In the genomic region with DNA sequence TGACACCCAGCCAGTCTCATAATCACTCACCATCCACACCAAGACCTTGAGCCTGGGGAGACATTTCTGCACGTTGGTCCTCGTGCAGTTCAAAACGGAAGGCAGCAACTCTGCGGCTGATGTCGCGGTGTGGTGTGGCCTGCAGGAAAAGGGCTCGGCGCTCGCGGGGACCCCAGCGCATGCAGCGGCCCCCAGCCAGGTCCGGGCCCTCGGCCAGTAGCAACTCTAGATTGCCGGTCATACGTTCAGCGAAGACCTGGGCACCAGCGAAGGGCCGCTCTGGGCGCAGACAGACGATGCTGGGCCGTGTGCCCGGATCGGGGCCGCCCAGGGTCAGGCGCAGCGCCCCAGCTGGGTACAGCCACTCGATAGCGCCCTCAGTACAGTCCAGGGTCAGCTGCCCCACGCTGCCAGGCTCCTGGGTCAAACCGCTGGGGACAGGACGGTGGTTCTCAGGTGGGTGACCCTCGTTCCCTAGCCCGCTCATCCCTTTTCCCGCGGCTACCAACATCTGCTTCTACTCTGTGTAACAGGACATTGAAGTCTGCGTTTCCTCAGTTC, we compare ENCODE assay signal across 8 mouse cellular contexts. TPM values are rescaled to one million over a fixed set of nuclear protein-coding genes. Genes with fewer than 3 reads are reported as not detected.
DNase-seq lines count a peak whose midpoint lies in the region; ATAC-seq and TF ChIP-seq lines count a peak whose summit lies in the region.

No protein-coding gene starts in this region.

- WGBS in embryonic facial prominence, embryonic 12.5 days = under 1% methylated on average over 37 of the region's 37 CpGs
- 2% methylated on average over 36 of the region's 37 CpGs for WGBS in limb, embryonic 15.5 days
- WGBS in small intestine, adult 2 months = 6% methylated on average over 37 of the region's 37 CpGs

- H3K27me3 ChIP-seq in embryonic facial prominence, embryonic 12.5 days = no peaks in the 10 kb centered on the region
- peaks cover 2% of the 10 kb centered on the region; the same call in 1 of the 2 replicates for H3K27me3 ChIP-seq in limb, embryonic 15.5 days
- no peaks in the 10 kb centered on the region for H3K27me3 ChIP-seq in small intestine, adult 2 months (ENCODE audit: control insufficient read depth, insufficient read depth, low read length)

- peak; percentile 58 to 61 for DNase-seq in right cerebral cortex, postnatal 10 days (ENCODE audit: low spot score in 2 of 2)
- no peak for DNase-seq in right cerebral cortex, postnatal 25 days
- peak; percentile 69 to 77 for DNase-seq in heart, postnatal 10 days
- DNase-seq in ovary, postnatal 10 days (ENCODE audit: low spot score) = no peak

- intact Hi-C loops in heart, postnatal 10 days (cut with DNase I) = no loop called here

- peaks cover 37% of the 10 kb centered on the region for H3K4me1 ChIP-seq in embryonic facial prominence, embryonic 12.5 days
- H3K4me1 ChIP-seq in limb, embryonic 15.5 days = peaks cover 49% of the 10 kb centered on the region
- H3K4me1 ChIP-seq in small intestine, adult 2 months (ENCODE audit: control insufficient read depth, insufficient read depth, insufficient read length, low read length) = peaks cover 16% of the 10 kb centered on the region

- no peaks in the 10 kb centered on the region; the same call in 1 of the 2 replicates for H3K36me3 ChIP-seq in embryonic facial prominence, embryonic 12.5 days
- H3K36me3 ChIP-seq in limb, embryonic 15.5 days = 0 out of 2 replicates have a peak, but pooled peaks cover 3% of the 10 kb centered on the region
- H3K36me3 ChIP-seq in small intestine, adult 2 months (ENCODE audit: control insufficient read depth, insufficient read depth, low read length) = no peaks in the 10 kb centered on the region

- no peaks in the 10 kb centered on the region for H3K9me3 ChIP-seq in embryonic facial prominence, embryonic 12.5 days
- no peaks in the 10 kb centered on the region for H3K9me3 ChIP-seq in limb, embryonic 15.5 days

- no peak for TF ChIP-seq CTCF in small intestine, adult 2 months (IDR thresholded peaks at IDR 0.05; ENCODE audit: extremely low read depth, insufficient read length, insufficient replicate concordance, low read depth, low read length)

- peak overlapping the region; percentile 86 for H3K4me3 ChIP-seq in embryonic facial prominence, embryonic 12.5 days
- peak overlapping the region; percentile 79 for H3K4me3 ChIP-seq in limb, embryonic 15.5 days
- peak overlapping the region; percentile 69 for H3K4me3 ChIP-seq in small intestine, adult 2 months (ENCODE audit: low read depth, low read length)

- peak overlapping the region; percentile 68 for H3K9ac ChIP-seq in embryonic facial prominence, embryonic 12.5 days
- peak overlapping the region; percentile 56 for H3K9ac ChIP-seq in limb, embryonic 15.5 days

- no peak for ATAC-seq in embryonic facial prominence, embryonic 12.5 days (ENCODE audit: insufficient number of reproducible peaks, insufficient read depth, low FRiP score, low TSS enrichment)
- 0 out of 2 replicates have a peak, but pooled peaks have one; percentile 11 for ATAC-seq in limb, embryonic 15.5 days (ENCODE audit: insufficient number of reproducible peaks, low FRiP score, low TSS enrichment, low read depth)
- no peak for ATAC-seq in granulocyte monocyte progenitor cell, adult 5-6 weeks (replicated peaks; ENCODE audit: poor library complexity, severe bottlenecking)

- peak overlapping the region; percentile 95 for H3K4me2 ChIP-seq in embryonic facial prominence, embryonic 12.5 days (replicated peaks)
- peak overlapping the region; percentile 68 for H3K4me2 ChIP-seq in limb, embryonic 15.5 days

- TF ChIP-seq POLR2A in small intestine, adult 2 months (IDR thresholded peaks at IDR 0.05; ENCODE audit: low read depth, low read length) = no peak

- peak overlapping the region; percentile 51 for H3K27ac ChIP-seq in embryonic facial prominence, embryonic 12.5 days
- H3K27ac ChIP-seq in limb, embryonic 15.5 days = no peak overlapping the region
- H3K27ac ChIP-seq in small intestine, adult 2 months (ENCODE audit: insufficient read depth, low read depth, low read length) = no peak overlapping the region

RNA-seq across cellular contexts. Expression of gene Metrn, which starts 0.6 kb away (rescaled TPM):
- polyA plus RNA-seq in embryonic facial prominence, embryonic 12.5 days (2016; fragmentation: Nextera tagmentation; extraction: Ambion mirVana) = 58.7 and 65.9 TPM in 2 replicates
- 10 to 100 TPM; 59.7 to 60.9 TPM for total RNA-seq in heart, postnatal 10 days (2021)
- polyA plus RNA-seq in limb, embryonic 15.5 days (2015; fragmentation: Nextera tagmentation; extraction: Ambion mirVana) = 39.1 and 40.0 TPM in 2 replicates
- 28.2 and 31.9 TPM in 2 replicates for polyA plus RNA-seq in small intestine, adult 2 months (2012; rRNA removed)
- total RNA-seq in granulocyte monocyte progenitor cell, adult 5-6 weeks (2014; fragmentation: Nextera tagmentation) = 15.8 and 23.3 TPM in 2 replicates
- 33.5 and 64.4 TPM in 2 replicates for total RNA-seq in granulocyte monocyte progenitor cell, adult 5-6 weeks (2017)

RNA-seq across cellular contexts. Expression of gene AC134908.4, which starts 0.8 kb away (rescaled TPM):
- not detected in 2 replicates for polyA plus RNA-seq in embryonic facial prominence, embryonic 12.5 days (2016; fragmentation: Nextera tagmentation; extraction: Ambion mirVana)
- not detected for total RNA-seq in heart, postnatal 10 days (2021)
- 0.56 and 0.58 TPM in 2 replicates for polyA plus RNA-seq in limb, embryonic 15.5 days (2015; fragmentation: Nextera tagmentation; extraction: Ambion mirVana)
- 0.48 TPM in 1 of 2 replicates, not detected in the other for polyA plus RNA-seq in small intestine, adult 2 months (2012; rRNA removed)
- not detected in 2 replicates for total RNA-seq in granulocyte monocyte progenitor cell, adult 5-6 weeks (2014; fragmentation: Nextera tagmentation)
- total RNA-seq in granulocyte monocyte progenitor cell, adult 5-6 weeks (2017) = not detected in 2 replicates

RNA-seq across cellular contexts. Expression of gene Fam173a, which starts 3.6 kb away (rescaled TPM):
- polyA plus RNA-seq in embryonic facial prominence, embryonic 12.5 days (2016; fragmentation: Nextera tagmentation; extraction: Ambion mirVana) = 72.0 and 77.0 TPM in 2 replicates
- total RNA-seq in heart, postnatal 10 days (2021) = 10 to 100 TPM; 37.8 to 38.9 TPM
- 85.7 and 95.6 TPM in 2 replicates for polyA plus RNA-seq in limb, embryonic 15.5 days (2015; fragmentation: Nextera tagmentation; extraction: Ambion mirVana)
- 70.7 and 135 TPM in 2 replicates for polyA plus RNA-seq in small intestine, adult 2 months (2012; rRNA removed)
- total RNA-seq in granulocyte monocyte progenitor cell, adult 5-6 weeks (2014; fragmentation: Nextera tagmentation) = 85.3 and 92.7 TPM in 2 replicates
- total RNA-seq in granulocyte monocyte progenitor cell, adult 5-6 weeks (2017) = 31.9 and 43.1 TPM in 2 replicates

RNA-seq across cellular contexts. Expression of gene Ccdc78, which starts 9.9 kb away (rescaled TPM):
- 0.18 and 0.29 TPM in 2 replicates for polyA plus RNA-seq in embryonic facial prominence, embryonic 12.5 days (2016; fragmentation: Nextera tagmentation; extraction: Ambion mirVana)
- under 1 TPM in 1 of 2 experiments, not detected in 1; 0.14 TPM for total RNA-seq in heart, postnatal 10 days (2021)
- polyA plus RNA-seq in limb, embryonic 15.5 days (2015; fragmentation: Nextera tagmentation; extraction: Ambion mirVana) = 0.09 and 0.14 TPM in 2 replicates
- 0.06 TPM in 1 of 2 replicates, not detected in the other for polyA plus RNA-seq in small intestine, adult 2 months (2012; rRNA removed)
- 0.45 TPM in 1 of 2 replicates, not detected in the other for total RNA-seq in granulocyte monocyte progenitor cell, adult 5-6 weeks (2014; fragmentation: Nextera tagmentation)
- total RNA-seq in granulocyte monocyte progenitor cell, adult 5-6 weeks (2017) = 0.52 TPM in 1 of 2 replicates, not detected in the other

RNA-seq across cellular contexts. Expression of gene Haghl, which starts 10.8 kb away (rescaled TPM):
- polyA plus RNA-seq in embryonic facial prominence, embryonic 12.5 days (2016; fragmentation: Nextera tagmentation; extraction: Ambion mirVana) = 93.0 and 95.4 TPM in 2 replicates
- total RNA-seq in heart, postnatal 10 days (2021) = 10 to 100 TPM; 23.8 to 25.7 TPM
- polyA plus RNA-seq in limb, embryonic 15.5 days (2015; fragmentation: Nextera tagmentation; extraction: Ambion mirVana) = 53.2 and 54.4 TPM in 2 replicates
- 12.7 and 25.0 TPM in 2 replicates for polyA plus RNA-seq in small intestine, adult 2 months (2012; rRNA removed)
- 24.1 and 27.6 TPM in 2 replicates for total RNA-seq in granulocyte monocyte progenitor cell, adult 5-6 weeks (2014; fragmentation: Nextera tagmentation)
- 13.8 and 19.4 TPM in 2 replicates for total RNA-seq in granulocyte monocyte progenitor cell, adult 5-6 weeks (2017)

Comparison
In these comparisons a context has a peak if more than half of its experiments do, and no peak if none do; other contexts are left out.
1. DNase-seq: peak in right cerebral cortex, postnatal 10 days (2 of 2) and heart, postnatal 10 days (2 of 2); none in right cerebral cortex, postnatal 25 days (single experiment) and ovary, postnatal 10 days (single experiment).
2. Peak in every context shown above with its lines, with median percentiles within 50 percentile points of each other: H3K4me3 ChIP-seq.